Mouse (Mus musculus) midbrain, embryonic 11.5 days (tissue): Measurements from ENCODE around the gene Ston1. TPM values are rescaled to one million over a fixed set of nuclear protein-coding genes. Genes with fewer than 3 reads are reported as not detected.

ENCODE experiments used
- ATAC-seq: fragments of 200-750 bp; cut with Nextera tagmentation; 2 replicates; pipeline ENCODE4 v1.8.0; 2017; ENCODE audit warnings: moderate TSS enrichment, moderate library complexity; ENCODE audit not compliant: low FRiP score
- DNase-seq: peaks from one replicate; pipeline ENCODE4 v3.0.0; 2015; ENCODE audit warnings: low spot score; ENCODE audit errors: missing footprints
- H3K27ac ChIP-seq: fragments of 300-500 bp; sonication (generic); 2 replicates; pipeline ENCODE4 v1.5.1; 2014; ENCODE audit warnings: low read depth, low read length
- H3K27me3 ChIP-seq: fragments of 300-500 bp; sonication (generic); 2 replicates; pipeline ENCODE4 v1.6.1; 2014; ENCODE audit warnings: mild to moderate bottlenecking, low read length, moderate library complexity, mixed read lengths; ENCODE audit not compliant: control insufficient read depth, insufficient read depth
- H3K36me3 ChIP-seq: fragments of 300-500 bp; sonication (generic); 2 replicates; pipeline ENCODE4 v1.6.1; 2014; ENCODE audit warnings: mild to moderate bottlenecking, low read length, moderate library complexity, mixed read lengths; ENCODE audit not compliant: control insufficient read depth, insufficient read depth
- H3K4me1 ChIP-seq: fragments of 300-500 bp; sonication (generic); 2 replicates; pipeline ENCODE4 v1.6.1; 2014; ENCODE audit warnings: low read length; ENCODE audit not compliant: control insufficient read depth, insufficient read depth
- H3K4me2 ChIP-seq: fragments of 300-500 bp; sonication (generic); 2 replicates; pipeline ENCODE4 v1.6.1; 2014; ENCODE audit warnings: mild to moderate bottlenecking, moderate library complexity
- H3K4me3 ChIP-seq: fragments of 300-500 bp; sonication (generic); 2 replicates; pipeline ENCODE4 v1.5.1; 2014; ENCODE audit warnings: low read depth, low read length
- H3K9ac ChIP-seq: fragments of 300-500 bp; sonication (generic); 2 replicates; pipeline ENCODE4 v1.6.1; 2014; ENCODE audit warnings: low read length
- H3K9me3 ChIP-seq: fragments of 300-500 bp; sonication (generic); 2 replicates; pipeline ENCODE4 v1.6.1; 2016; ENCODE audit warnings: low read length; ENCODE audit not compliant: control insufficient read depth
- WGBS: fragments of 180-500 bp; shearing (Covaris S2); extraction: QIAGEN DNeasy Blood & Tissue Kit; methylation state at CpG from one replicate; pipeline ENCODE4 v1.1.7; 2014; 5-methylcytosine and 5-hydroxymethylcytosine counted together
- polyA plus RNA-seq: library from polyadenylated mRNA; unstranded; fragments of >200 nt; fragmentation: Nextera tagmentation; extraction: Ambion mirVana; gene quantifications from 2 replicates; pipeline ENCODE4 v1.2.1, GENCODE M21; 2014

Gene Ston1
- polyA plus RNA-seq, 1 experiment from 2014 or later: 2.9 TPM

GRCm38 (mm10) chr17:88581511-88582021 lies 15.9 kb upstream of the Ston1 start:
- Histone ChIP-seq H3K27ac (no peak overlapping the region), H3K4me2 (no peak overlapping the region), H3K4me1 (no peaks in the 10 kb centered on the region), H3K4me3 (no peak overlapping the region), H3K36me3 (peaks cover 12% of the 10 kb centered on the region), H3K9ac (no peak overlapping the region), H3K27me3 (no peaks in the 10 kb centered on the region), H3K9me3 (no peaks in the 10 kb centered on the region)
- peak; percentile 68 for DNase-seq
- no peak for ATAC-seq
- 82% methylated on average over 6 of the region's 6 CpGs for WGBS

GRCm38 (mm10) chr17:88582999-88583398 lies 14.5 kb upstream of the Ston1 start:
- 92% methylated on average over 11 of the region's 11 CpGs for WGBS
- Histone ChIP-seq H3K9me3 (no peaks in the 10 kb centered on the region), H3K27me3 (no peaks in the 10 kb centered on the region), H3K9ac (no peak overlapping the region), H3K4me1 (no peaks in the 10 kb centered on the region), H3K36me3 (peaks cover 12% of the 10 kb centered on the region), H3K4me3 (no peak overlapping the region), H3K4me2 (no peak overlapping the region), H3K27ac (no peak overlapping the region)
- DNase-seq: no peak
- no peak for ATAC-seq

GRCm38 (mm10) chr17:88583411-88583810 lies 14.1 kb upstream of the Ston1 start:
- Histone ChIP-seq H3K9me3 (no peaks in the 10 kb centered on the region), H3K4me1 (no peaks in the 10 kb centered on the region), H3K4me3 (no peak overlapping the region), H3K9ac (no peak overlapping the region), H3K27me3 (no peaks in the 10 kb centered on the region), H3K36me3 (peaks cover 12% of the 10 kb centered on the region), H3K4me2 (no peak overlapping the region), H3K27ac (no peak overlapping the region)
- peak; percentile 44 for DNase-seq
- 87% methylated on average over 8 of the region's 8 CpGs for WGBS
- no peak for ATAC-seq

- H3K36me3 ChIP-seq: peaks cover 12% of the 10 kb centered on the region
- H3K27me3 ChIP-seq: no peaks in the 10 kb centered on the region
- no peak overlapping the region for H3K27ac ChIP-seq
- ATAC-seq: no peak
- H3K4me2 ChIP-seq: no peak overlapping the region
- H3K4me1 ChIP-seq: no peaks in the 10 kb centered on the region
- H3K9ac ChIP-seq: no peak overlapping the region
- WGBS: 82% methylated on average over 15 of the region's 15 CpGs
- no peak overlapping the region for H3K4me3 ChIP-seq
- DNase-seq: no peak
- H3K9me3 ChIP-seq: no peaks in the 10 kb centered on the region
These were observed 10.1 kb upstream of the Ston1 start for GRCm38 (mm10) chr17:88587371-88587770.

- Histone ChIP-seq H3K4me2 (no peak overlapping the region), H3K36me3 (peaks cover 12% of the 10 kb centered on the region), H3K27ac (no peak overlapping the region), H3K9ac (no peak overlapping the region), H3K4me1 (no peaks in the 10 kb centered on the region), H3K27me3 (no peaks in the 10 kb centered on the region), H3K9me3 (no peaks in the 10 kb centered on the region), H3K4me3 (no peak overlapping the region)
- WGBS: 94% methylated on average over 8 of the region's 8 CpGs
- ATAC-seq (no peak), DNase-seq (no peak)
These were observed 9.3 kb upstream of the Ston1 start for GRCm38 (mm10) chr17:88588228-88588627.

GRCm38 (mm10) chr17:88590251-88590650 lies 7.2 kb upstream of the Ston1 start:
- no peaks in the 10 kb centered on the region for H3K9me3 ChIP-seq
- no peaks in the 10 kb centered on the region for H3K4me1 ChIP-seq
- WGBS: 80% methylated on average over 6 of the region's 6 CpGs
- H3K27me3 ChIP-seq: no peaks in the 10 kb centered on the region
- H3K9ac ChIP-seq: no peak overlapping the region
- ATAC-seq (no peak), DNase-seq (no peak)
- H3K4me3 ChIP-seq: no peak overlapping the region
- no peak overlapping the region for H3K27ac ChIP-seq
- H3K4me2 ChIP-seq: no peak overlapping the region
- no peaks in the 10 kb centered on the region for H3K36me3 ChIP-seq

GRCm38 (mm10) chr17:88595071-88595470 lies 2.4 kb upstream of the Ston1 start:
- Histone ChIP-seq H3K4me2 (no peak overlapping the region), H3K4me1 (peaks cover 12% of the 10 kb centered on the region), H3K4me3 (no peak overlapping the region), H3K27ac (no peak overlapping the region), H3K9ac (no peak overlapping the region), H3K36me3 (no peaks in the 10 kb centered on the region), H3K27me3 (no peaks in the 10 kb centered on the region), H3K9me3 (no peaks in the 10 kb centered on the region)
- ATAC-seq (no peak), DNase-seq (no peak)
- WGBS: 89% methylated on average over 4 of the region's 4 CpGs

GRCm38 (mm10) chr17:88596068-88596467 lies 1.4 kb upstream of the Ston1 start:
- peaks cover 12% of the 10 kb centered on the region for H3K4me1 ChIP-seq
- DNase-seq (no peak), ATAC-seq (no peak)
- no peak overlapping the region for H3K9ac ChIP-seq
- WGBS: 88% methylated on average over 4 of the region's 4 CpGs
- no peak overlapping the region for H3K4me2 ChIP-seq
- no peak overlapping the region for H3K4me3 ChIP-seq
- H3K9me3 ChIP-seq: no peaks in the 10 kb centered on the region
- no peak overlapping the region for H3K27ac ChIP-seq
- no peaks in the 10 kb centered on the region for H3K27me3 ChIP-seq
- no peaks in the 10 kb centered on the region for H3K36me3 ChIP-seq

GRCm38 (mm10) chr17:88596544-88597221 lies 801 bp upstream of the Ston1 start:
- Histone ChIP-seq H3K9ac (peak overlapping the region; percentile 67), H3K4me3 (peak overlapping the region; percentile 44), H3K9me3 (no peaks in the 10 kb centered on the region), H3K27me3 (no peaks in the 10 kb centered on the region), H3K4me2 (peak overlapping the region; percentile 84), H3K4me1 (peaks cover 12% of the 10 kb centered on the region), H3K27ac (no peak overlapping the region), H3K36me3 (no peaks in the 10 kb centered on the region)
- 25% methylated on average over 16 of the region's 16 CpGs for WGBS
- ATAC-seq (no peak), DNase-seq (peak; percentile 86)
